Mouse (Mus musculus): ENCODE measurements around the gene Glmn.

Gene Glmn

GRCm38 (mm10) chr5:107518602-107519001 is 79.1 kb downstream of the Glmn start:
- DNase-seq (ENCODE audit: inconsistent age in 2 of 2, low spot score in 1 of 2), result no peak

- no peak for DNase-seq (ENCODE audit: inconsistent age in 2 of 2, low spot score in 1 of 2)
Observed at GRCm38 (mm10) chr5:107516087-107516486, 81.6 kb downstream of the Glmn start.

- no peak for DNase-seq (ENCODE audit: inconsistent age in 2 of 2, low spot score in 1 of 2)
Observed at GRCm38 (mm10) chr5:107515453-107515852, 82.2 kb downstream of the Glmn start.

GRCm38 (mm10) chr5:107513583-107513982 is 84.1 kb downstream of the Glmn start:
- DNase-seq (ENCODE audit: inconsistent age in 2 of 2, low spot score in 1 of 2), result peak; percentile 43 to 71

- DNase-seq (ENCODE audit: inconsistent age in 2 of 2, low spot score in 1 of 2), result no peak
Observed at GRCm38 (mm10) chr5:107511326-107511725, 86.4 kb downstream of the Glmn start.

GRCm38 (mm10) chr5:107510503-107510902 is 87.2 kb downstream of the Glmn start:
- DNase-seq (ENCODE audit: inconsistent age in 2 of 2, low spot score in 1 of 2), result no peak

GRCm38 (mm10) chr5:107507321-107507720 is 90.4 kb downstream of the Glmn start, which contains the start of gene Gm42669:
Gene Gm42669 (plus strand): TSS chr5:107507621.
- no peak for DNase-seq (ENCODE audit: inconsistent age in 2 of 2, low spot score in 1 of 2)

GRCm38 (mm10) chr5:107500741-107501140 is 96.9 kb downstream of the Glmn start:
- DNase-seq (ENCODE audit: inconsistent age in 2 of 2, low spot score in 1 of 2), result no peak

- DNase-seq (ENCODE audit: inconsistent age in 2 of 2, low spot score in 1 of 2), result no peak
Observed at GRCm38 (mm10) chr5:107499891-107500535, 97.7 kb downstream of the Glmn start.
